Mouse (Mus musculus) T-helper 17 cell (primary cell): ENCODE results near the gene Kcp.

ENCODE experiments used
- in situ Hi-C, 2 experiments: fragments of 300-600 bp; cut with MboI, MseI; formaldehyde crosslinking; loops; 1 replicate in 1 of 2; 2 replicates in 1 of 2; pipeline ENCODE4 v1.15.1; 2025; ENCODE audit warnings: high pct_unique_total_duplicates in 2 of 2

Kcp gene

DNA sequence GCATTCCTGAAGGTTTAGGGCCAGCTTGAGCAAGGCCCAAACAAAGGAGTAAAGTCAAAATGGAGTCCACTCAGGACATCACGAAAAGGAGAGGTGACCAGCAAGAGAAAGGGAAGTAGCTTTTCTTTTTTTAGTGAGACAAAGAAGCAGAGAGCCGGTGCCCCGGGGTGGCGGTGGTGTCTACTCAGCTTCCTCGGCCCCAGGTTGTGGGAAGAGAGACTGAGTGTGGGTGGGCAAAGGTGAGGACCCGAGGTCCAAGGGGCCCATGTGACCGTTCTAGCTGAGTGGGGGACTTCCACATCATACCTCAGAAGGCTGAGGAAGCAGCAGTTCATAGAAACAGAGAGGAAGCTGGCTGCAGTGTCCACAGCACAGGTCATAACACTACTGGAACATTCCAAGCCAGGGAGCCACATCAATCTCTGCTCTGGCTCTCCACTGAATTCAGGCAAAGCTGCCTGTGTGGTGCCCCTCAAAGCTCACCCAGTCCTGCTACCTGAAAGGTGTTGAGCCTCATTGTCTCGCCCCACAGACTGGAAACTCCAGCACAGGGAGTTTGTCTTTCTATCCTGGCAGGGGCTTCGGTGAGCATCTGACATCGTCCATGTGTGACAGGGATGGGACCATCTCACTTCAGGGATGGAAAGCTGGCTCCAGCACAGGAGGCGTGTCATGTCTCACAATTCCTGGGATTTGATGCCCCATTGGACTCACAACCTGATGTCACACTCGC, 15.7 kb upstream of the Kcp start:
- in situ Hi-C loops: no loop called here

DNA sequence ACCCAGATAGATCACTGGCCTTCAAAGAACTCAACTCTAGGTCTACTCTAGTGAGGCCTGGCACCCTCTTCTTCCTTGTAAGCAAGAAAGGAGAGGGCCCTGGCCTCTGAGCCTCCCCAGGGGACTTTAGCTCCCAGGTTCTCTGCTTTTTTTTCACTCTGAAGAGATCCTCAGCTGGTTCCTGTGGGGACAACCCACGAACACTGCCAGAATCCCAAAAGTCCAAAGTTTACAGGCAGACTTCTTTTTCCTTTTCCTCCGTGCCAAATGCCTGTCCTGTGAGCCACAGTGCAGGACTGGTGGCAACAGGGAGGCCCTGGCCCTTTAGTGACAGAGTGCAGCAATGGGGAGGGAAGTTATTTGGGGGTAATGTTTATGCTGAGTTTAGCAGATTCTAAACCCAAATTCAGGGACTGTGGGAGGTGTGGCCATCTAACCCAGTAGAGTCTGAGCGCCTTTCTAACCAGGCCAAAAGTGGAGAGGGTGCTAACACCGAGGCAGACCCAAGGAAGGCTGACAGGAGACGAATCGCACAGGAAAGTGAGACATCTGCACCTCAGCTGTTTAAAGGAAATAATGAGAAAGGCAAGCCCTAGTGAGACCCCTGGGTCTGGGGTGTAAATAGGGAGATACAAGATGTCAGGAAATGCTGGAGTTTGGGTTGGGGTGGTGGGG, 15.0 kb upstream of the Kcp start:
- in situ Hi-C loops: no loop called here

DNA sequence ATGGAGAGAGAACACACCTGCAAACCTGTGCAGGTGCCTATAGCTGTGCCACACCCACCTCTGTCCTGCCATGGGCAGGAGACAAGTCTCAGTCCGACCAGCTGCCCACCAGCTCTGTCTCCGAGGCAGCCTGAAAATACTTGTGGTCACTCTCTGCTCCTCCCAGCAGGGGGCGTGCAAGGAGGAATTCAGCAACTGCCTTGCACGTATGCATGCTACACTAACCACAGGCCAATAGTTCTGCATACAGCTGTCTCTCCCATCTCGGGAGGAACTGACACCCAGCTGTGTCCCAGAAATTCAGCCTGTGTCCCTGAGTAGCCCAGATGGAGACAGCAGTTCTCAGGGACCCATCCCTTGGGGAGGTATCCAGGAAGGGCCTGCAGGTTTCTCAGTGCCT, 9.4 kb upstream of the Kcp start:
- in situ Hi-C loops: loop anchor here in 1 of 2 experiments (5.0 kb wide), 1 partner anchor 345 kb away; no protein-coding TSS in a partner anchor

DNA sequence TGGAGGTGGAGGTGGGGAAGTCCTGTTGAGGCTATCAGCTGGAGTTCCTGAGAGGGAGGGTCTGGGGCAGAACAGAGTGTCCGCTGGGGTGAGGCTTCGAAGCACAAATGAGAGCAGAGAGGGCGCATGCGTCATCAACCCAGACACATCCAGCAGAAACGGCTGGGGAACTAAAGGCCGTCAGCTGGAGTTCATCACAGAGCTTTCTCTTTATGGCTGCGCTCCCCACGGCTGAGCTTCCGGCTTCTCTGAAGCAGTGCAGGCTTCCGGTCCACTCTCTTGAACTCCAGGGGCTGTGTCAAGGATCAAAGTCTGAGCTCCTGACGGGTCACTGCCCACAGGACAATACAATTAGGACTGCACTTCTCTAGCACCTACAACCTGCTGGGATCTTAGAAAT, 5.5 kb upstream of the Kcp start:
- in situ Hi-C loops: no loop called here

DNA sequence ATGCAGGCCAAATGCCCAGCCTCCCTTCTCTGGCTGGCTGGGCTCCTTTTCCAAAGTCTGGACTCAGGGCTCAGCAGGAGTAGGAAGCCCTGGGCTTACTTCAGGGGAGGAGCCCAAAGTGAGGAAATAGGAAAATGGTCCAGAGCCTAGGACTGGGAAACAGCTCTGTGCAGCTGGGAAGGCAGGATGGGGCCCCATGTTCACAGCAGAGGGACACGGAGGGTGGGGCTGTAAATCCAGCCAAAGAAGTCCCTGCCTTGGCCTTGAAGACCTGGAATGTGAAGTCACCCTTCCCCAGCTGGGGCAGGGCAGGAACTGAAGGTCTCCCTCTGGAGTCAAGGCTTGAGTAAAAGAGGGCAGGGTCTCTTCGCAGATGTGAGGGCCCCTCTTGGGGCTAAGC, 1.3 kb upstream of the Kcp start:
- in situ Hi-C loops: no loop called here

DNA sequence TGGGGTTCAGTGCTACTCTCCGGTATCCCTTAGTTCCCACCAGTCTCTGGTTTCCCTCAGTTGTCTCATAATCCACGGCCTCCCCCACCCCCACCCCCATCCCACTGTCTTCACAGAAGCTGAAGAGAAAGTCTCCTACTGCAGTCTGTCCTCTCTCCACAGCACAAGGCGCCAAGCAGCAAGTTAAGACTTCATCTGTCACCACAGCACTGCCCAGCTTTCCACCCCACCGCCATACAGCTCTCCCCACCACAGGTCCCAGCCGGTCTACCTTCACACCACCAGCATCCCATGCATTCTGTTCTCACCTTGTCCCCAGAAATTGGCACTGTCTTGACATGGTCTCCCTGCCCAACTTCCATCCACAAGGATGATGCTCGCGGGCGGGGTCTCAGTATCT, 918 bp downstream of the Kcp start:
- in situ Hi-C loops: no loop called here

DNA sequence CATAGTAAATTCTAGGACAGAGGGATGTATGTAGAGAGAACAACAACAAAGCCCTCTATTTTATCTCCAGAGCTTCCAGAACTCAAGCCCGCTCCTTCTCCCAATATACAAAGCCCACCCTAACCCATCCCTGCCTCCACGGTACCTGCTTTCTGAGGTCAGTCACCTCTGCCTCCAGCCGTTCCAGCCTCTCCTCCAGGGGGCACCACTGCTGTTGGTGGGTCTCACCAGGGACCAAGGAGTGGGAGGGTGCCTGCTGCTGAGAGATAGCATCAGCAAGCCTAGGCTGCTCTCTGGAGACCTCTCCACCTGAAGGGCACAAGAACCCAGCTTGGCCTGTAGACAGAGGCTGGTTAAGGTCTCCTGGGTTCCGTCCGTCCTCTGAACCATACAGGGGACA, 2.3 kb downstream of the Kcp start:
- in situ Hi-C loops: no loop called here

DNA sequence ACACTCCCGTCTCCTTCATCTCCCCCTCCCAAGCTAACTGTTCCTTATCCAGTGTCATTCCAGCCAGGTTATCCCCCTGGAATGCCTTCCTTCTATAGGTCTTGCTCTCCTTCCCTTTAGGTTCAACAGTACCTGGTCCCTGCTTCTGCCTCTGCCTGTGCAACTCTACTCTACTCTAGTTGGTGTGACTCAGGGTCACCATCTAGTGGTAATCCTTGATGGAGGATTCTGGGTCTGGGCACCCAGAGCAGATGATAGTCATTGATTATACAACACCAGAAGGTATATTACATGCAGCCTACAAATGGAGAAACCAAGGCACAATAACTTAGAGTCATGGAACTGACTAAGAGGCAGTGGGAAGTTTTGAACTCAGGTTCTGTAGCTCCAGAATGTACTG, 6.2 kb downstream of the Kcp start:
- in situ Hi-C loops: no loop called here

DNA sequence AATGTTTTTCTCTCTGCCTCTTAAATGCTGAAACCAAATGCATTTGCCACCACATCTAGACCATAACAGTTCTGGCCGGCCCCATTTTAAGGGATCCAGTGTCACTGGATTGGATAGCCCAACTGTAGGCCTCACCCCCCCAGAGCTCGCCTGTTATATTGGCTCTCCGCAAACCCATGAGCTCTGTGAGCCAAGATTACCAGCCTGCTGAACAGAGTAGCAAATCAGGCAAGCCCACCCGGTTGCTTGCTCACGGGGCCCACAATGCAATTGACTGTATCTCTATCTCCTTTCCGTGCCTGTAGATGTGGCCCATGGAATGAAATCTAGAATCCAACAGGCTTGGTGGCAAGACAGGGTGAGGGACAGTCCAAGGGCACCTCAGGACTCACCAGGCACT, 6.9 kb downstream of the Kcp start:
- in situ Hi-C loops: no loop called here

DNA sequence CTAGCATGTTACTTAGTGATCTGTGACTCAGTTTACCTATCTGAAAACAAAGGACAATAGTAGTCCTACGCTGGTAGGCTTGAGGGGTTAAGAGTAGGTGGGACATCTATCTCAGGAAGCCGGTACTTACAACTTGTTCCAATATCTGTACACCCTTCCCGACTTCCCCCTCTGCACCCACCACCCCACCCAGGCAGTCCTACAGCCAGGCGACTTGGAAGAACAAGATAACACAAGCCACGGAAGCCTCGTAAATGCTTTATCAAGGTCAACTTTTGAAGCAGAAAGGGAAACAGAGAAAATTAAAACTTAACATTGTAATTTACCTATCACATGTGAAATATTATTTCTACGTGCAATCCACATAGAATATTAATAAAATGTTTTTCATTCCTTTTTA, 7.6 kb downstream of the Kcp start:
- in situ Hi-C loops: no loop called here

DNA sequence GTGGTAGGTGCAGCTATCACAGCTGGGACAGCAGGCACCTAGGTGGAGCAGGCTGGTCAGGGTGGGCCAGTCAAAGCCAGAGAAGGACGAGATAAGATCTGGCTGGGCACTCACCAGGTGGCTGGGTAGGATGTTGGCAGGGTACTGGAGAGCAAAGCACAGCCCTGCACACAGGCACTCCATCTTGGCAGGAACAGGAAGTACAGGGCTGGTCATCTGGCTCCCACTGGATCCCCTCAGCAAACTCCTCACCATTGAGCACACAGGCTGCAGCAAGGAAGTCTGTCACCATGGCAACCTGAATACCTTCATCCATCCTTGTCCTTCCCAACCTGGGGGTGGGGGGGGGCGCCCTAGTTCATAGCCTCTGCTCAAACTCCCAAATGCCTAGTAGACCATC, 10.0 kb downstream of the Kcp start:
- in situ Hi-C loops: loop anchor here in 1 of 2 experiments (10.0 kb wide), 1 partner anchor 1477 kb away; no protein-coding TSS in a partner anchor

DNA sequence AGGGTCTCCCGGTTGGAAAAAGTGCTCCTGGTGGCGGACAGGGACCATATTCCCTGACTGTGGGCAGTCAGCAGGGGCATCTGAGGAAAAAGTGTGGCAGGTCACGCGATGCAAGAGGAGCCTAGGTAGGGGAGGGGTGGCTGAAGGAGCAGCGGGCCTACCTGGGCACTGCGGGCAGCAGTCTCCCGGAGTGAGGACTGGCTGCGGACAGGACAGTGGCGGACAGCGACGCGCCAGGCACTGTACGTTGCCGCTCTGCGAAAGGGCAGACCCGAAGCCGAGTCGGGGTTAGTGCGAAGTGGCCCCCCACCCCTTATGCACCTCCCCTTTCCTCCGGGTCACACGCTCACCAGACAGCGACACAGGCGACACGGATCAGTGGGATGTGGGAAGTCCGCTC, 11.5 kb downstream of the Kcp start:
- in situ Hi-C loops: loop anchor here in 1 of 2 experiments (10.0 kb wide), 1 partner anchor 1479 kb away; no protein-coding TSS in a partner anchor

DNA sequence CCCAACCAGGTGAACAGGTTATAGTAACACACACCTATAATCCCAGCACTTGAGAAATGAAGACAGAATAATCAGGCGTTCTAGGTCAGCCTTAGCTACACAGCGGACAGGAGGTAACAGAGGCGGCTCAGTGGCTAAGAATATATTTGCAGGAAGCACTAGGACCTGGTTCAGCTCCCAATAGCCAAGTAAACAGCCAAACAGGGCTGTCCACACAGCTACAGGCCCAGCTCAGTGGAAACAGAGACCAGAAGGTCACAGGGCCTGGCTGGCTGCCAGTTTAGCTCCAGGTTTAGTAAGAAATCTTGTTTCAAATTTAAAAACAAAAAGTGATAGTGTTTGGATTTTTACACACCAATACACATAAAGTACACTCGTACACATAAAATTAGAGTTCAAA, 13.7 kb downstream of the Kcp start:
- in situ Hi-C loops: loop anchor here in 1 of 2 experiments (10.0 kb wide), 1 partner anchor 1481 kb away; no protein-coding TSS in a partner anchor

DNA sequence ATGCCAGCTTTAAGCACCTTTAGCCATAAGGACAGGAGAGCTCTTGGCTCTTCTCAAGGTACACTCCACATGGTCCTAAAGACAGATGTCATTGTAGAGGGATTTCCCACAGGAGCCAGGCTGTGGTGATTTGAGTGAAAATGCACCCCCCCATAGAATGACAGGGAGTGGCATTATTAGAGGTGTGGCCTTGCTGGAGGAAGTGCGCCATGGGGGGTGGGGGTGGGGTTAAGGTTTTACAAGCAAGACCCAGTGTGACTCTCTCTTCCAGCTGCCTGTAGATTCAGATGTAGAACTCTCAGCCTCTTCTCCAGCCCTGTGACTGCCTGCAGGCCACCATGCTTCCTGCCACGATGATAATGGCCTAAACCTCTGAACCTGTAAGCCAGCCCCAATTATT, 21.8 kb downstream of the Kcp start:
- in situ Hi-C loops: no loop called here

DNA sequence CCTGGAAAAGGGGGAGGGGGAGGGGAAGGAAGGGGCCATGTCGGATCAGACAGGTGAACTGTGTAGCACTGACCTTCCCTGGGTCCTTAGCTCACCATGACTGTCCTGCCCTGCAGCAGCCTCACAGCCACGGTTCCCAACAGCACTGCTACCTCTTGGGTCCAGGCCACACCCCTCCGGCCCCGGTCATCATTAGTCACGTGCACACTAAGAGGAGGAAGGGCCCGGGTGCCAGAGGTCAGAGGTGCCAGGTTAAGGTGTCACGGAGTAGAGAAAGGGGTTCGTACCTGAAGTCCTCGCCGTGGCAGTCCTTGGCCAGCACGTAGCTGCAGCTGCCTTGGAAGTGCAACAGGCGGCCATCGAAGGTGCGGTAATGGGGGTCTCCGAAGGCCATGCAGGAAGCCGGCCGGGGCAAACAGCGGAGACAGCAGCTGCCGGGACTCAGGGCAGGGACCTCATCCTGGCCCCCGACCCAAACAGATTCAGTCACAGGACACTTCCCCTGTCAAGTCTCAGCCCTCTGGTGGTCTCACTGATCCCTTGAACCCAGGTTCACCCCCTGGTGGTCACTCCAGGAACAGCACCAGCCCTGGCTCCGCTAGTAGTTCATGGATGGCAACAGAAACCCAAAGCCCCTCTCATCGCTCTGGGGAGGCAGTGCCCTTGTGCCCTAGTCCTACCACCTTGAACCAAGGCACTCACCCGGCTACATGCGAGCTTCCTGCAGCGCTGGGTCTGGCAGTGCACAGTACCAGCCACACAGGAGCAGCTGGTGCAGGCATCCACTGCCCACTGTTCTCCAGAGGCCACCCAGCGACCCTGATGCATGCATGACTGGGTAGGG, 22.8 kb downstream of the Kcp start:
- in situ Hi-C loops: no loop called here

DNA sequence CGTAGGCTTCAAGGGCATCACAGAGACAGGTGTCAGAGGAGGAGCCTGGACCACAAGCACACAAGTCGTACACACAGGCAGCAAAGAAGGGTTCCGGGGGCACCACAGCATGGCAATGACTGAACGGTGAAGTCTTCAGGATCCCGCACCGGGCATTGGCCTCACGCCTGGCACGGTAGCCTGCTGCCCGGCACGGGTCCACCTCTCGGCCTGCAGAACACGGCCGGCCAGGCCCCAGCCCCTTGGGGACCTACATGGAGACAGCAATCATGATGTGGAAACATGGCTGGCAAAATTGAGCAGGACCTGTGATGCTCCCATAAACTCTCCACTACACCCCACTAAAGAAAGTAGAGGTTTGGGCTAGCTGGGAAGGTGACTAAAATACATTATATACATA, 25.1 kb downstream of the Kcp start:
- in situ Hi-C loops: no loop called here

DNA sequence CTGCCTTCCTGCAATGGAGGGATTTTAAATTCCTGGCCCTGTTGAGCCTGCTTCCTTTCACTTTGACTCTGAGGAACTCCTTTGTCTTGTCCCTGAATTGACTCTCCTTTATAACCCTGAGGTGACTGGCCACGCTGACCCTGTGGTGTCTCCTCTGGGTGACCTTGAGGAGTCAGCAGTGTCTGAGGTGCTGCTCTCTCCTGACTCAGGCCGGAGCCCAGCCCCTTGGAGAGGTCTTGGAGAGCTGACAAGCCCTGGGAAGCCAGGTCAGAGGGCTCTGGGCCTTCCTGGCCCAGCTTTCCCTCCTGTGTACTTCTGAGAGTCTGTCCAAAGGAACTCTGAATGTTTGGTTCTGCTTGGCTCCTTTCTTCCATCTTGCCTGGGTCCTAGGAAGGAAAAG, 33.0 kb downstream of the Kcp start:
- in situ Hi-C loops: no loop called here

DNA sequence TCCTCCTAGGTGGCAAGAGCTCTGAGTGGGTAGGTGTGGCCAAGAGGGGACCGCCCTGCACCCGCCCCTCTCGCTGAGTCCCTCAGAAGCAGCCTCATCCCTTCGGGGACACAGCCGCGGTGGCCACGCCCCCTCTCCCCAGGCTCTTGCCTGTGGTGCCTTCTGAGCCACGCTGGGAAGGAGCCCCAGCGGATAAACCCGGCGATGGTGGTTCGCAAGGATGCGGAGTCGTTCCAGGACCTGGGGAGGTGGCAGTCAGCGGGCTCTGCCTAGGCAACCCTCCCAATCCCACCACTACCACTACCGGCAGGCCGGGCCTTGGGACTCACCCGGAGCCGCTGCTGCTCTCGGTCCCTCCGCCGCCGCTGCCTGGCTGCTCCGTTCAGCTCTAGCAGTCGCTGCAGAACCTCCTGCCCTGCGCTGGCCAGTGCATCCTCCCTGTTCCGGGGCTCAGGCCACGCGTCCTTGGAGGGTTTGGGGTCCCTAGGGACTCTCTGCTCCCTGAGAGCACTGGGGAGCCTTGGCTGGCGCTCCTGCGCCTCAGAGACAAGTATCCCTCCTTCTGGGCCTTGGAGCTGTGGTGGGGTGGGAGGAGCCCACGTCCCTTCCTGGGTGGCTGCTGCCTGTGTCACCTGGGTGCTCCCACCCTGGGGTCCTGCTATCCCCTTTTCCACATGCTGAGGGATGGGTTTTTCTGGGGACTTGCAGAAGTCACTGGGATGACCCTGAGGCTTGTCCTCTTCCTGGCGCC, 33.6 kb downstream of the Kcp start:
- in situ Hi-C loops: no loop called here

DNA sequence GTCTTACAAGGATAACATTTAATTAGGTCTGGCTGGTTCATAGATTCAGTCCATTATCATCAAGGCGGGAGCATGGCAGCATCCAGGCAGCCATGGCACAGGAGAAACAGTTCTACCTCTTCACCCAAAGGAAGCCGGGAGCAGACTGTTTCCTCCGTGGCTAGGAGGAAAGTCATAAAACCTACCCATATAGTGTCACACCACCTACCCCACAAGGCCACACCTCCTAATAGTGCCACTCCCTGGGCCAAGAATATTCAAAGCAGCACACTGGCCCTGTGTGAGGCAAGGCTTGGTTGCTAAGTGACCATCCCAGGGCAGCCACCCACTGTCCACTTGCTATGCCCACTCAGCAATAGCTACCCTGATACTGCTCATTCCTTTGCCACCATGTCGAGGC, 36.6 kb downstream of the Kcp start, which contains the start of gene Atp6v1fnb:
TSS of gene Atp6v1fnb (plus strand) at position 301 of the 400 bp plus-strand sequence.
- in situ Hi-C loops: no loop called here

DNA sequence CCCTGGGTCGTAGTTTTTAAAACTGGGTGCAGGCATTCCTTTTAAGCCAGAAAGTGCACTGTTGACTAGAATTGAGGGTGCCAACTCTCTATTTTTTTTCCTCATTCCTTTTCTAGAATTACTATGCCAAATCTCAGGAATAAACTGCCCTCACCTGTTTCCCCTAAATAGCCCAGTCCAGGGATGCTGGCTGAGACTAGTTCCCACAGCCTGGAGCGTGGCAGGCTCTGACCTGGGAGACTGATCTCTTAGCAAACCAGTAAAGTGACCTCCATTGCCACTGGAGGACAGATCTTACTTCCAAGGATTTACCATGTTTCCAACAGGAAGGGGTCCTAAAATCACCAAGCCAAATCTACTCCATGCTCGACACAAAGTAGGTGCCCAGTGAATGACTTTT, 38.9 kb downstream of the Kcp start:
- in situ Hi-C loops: no loop called here

DNA sequence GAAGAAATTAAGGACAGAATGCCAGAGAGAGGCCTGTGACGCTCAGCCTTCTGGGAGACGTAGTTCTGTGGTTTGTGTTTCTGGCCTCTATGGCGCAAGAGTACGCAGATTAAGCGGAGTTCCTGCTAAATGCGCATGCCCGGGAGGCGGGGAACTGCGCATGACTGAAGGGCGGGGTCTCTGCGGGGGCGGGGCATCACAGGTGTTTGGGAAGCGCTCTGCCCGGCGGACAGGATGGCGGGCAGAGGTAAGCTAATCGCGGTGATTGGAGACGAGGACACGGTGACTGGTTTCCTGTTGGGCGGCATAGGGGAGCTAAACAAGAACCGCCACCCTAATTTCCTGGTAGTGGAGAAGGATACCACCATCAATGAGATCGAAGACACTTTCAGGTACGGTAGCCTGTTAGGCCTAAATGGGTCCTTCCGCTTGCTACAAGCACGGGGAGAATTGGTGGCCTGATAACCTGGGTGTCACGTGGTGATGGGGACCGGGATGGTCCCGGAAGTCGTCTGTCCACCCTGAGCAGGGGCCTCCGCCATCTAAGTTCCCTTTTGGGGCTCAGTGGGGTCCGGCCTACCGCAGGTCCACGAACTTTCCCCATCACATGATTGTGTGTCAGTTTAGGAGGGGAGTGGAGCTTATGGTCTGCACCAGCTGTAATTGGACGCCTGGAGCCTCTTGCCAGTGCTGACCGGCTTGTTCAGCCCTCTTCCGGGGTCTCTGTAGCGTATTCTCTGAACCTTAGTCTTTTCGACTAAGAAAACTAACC, 40.0 kb downstream of the Kcp start, which contains the start of gene Atp6v1f:
TSS of gene Atp6v1f (plus strand) at position 136 of the 772 bp plus-strand sequence.
- in situ Hi-C loops: no loop called here
